Mouse (Mus musculus) lung, postnatal 0 days (tissue): ENCODE measurements around the gene Jade2.

ENCODE experiments used
- CTCF ChIP-seq: IDR thresholded peaks from 2 replicates; pipeline ENCODE4 v1.5.1; 2016; ENCODE audit warnings: antibody characterized with exemption, mild to moderate bottlenecking
- EP300 ChIP-seq: IDR thresholded peaks from 2 replicates; pipeline ENCODE4 v1.6.1; 2016; ENCODE audit warnings: antibody characterized with exemption, mild to moderate bottlenecking, control low read depth

- TF ChIP-seq CTCF (no peak), EP300 (no peak)
These were observed 20.9 kb downstream of the Jade2 start for GRCm38 (mm10) chr11:51836506-51836905.
